Mouse (Mus musculus) intestine, postnatal 0 days (tissue): ENCODE results near the gene Krtap4-2. TPM values are rescaled to one million over a fixed set of nuclear protein-coding genes. Genes with fewer than 3 reads are reported as not detected.
"Not testable (repeated sequence)": the region's sequence is repeated elsewhere in the genome, so short reads cannot be mapped to it uniquely, and the experiment has no call there.

Experiments used
- ATAC-seq: fragments of 200-750 bp; cut with Nextera tagmentation; 2 replicates; pipeline ENCODE4 v1.8.0; 2017; ENCODE audit warnings: mild to moderate bottlenecking, moderate TSS enrichment, moderate library complexity
- H3K27ac ChIP-seq: fragments of 300-500 bp; sonication (generic); 2 replicates; pipeline ENCODE4 v1.5.1; 2014; ENCODE audit warnings: mild to moderate bottlenecking, low read depth, low read length, moderate library complexity
- H3K27me3 ChIP-seq: fragments of 300-500 bp; sonication (generic); replicated peaks from 2 replicates; pipeline ENCODE4 v1.6.1; 2014; ENCODE audit warnings: low read length, mixed read lengths; ENCODE audit not compliant: control insufficient read depth, insufficient read depth
- H3K36me3 ChIP-seq: fragments of 300-500 bp; sonication (generic); 2 replicates; pipeline ENCODE4 v1.6.1; 2014; ENCODE audit warnings: mild to moderate bottlenecking, moderate library complexity; ENCODE audit not compliant: control insufficient read depth, insufficient read depth
- H3K4me1 ChIP-seq: fragments of 300-500 bp; sonication (generic); replicated peaks from 2 replicates; pipeline ENCODE4 v1.6.1; 2014; ENCODE audit warnings: antibody characterized with exemption, low read length, mixed read lengths; ENCODE audit not compliant: control insufficient read depth, insufficient read depth
- H3K4me2 ChIP-seq: fragments of 300-500 bp; sonication (generic); replicated peaks from 2 replicates; pipeline ENCODE4 v1.6.1; 2014; ENCODE audit warnings: low read depth, mild to moderate bottlenecking, moderate library complexity
- H3K4me3 ChIP-seq: fragments of 300-500 bp; sonication (generic); 2 replicates; pipeline ENCODE4 v1.5.1; 2014; ENCODE audit warnings: low read depth, low read length
- H3K9ac ChIP-seq: fragments of 300-500 bp; sonication (generic); 2 replicates; pipeline ENCODE4 v1.6.1; 2014; ENCODE audit warnings: mild to moderate bottlenecking, low read depth, low read length
- H3K9me3 ChIP-seq: fragments of 300-500 bp; sonication (generic); 2 replicates; pipeline ENCODE4 v1.6.1; 2016; ENCODE audit warnings: mixed run types; ENCODE audit not compliant: control insufficient read depth
- CTCF ChIP-seq: sonication (generic); IDR thresholded peaks from 2 replicates; pipeline ENCODE4 v1.5.1; 2016; ENCODE audit warnings: low read depth, mild to moderate bottlenecking, control low read depth, antibody characterized with exemption, moderate library complexity
- WGBS: fragments of 180-500 bp; shearing (Covaris S2); extraction: QIAGEN DNeasy Blood & Tissue Kit; methylation state at CpG from one replicate; pipeline ENCODE4 v1.1.7; 2014; 5-methylcytosine and 5-hydroxymethylcytosine counted together
- polyA plus RNA-seq: library from polyadenylated mRNA; unstranded; fragments of >200 nt; fragmentation: Nextera tagmentation; extraction: Ambion mirVana; gene quantifications from 2 replicates; pipeline ENCODE4 v1.2.1, GENCODE M21; 2015

Gene Krtap4-2
- polyA plus RNA-seq, 1 experiment from 2014 or later, result not detected

GRCm38 (mm10) chr11:99633293-99633692, 1.6 kb downstream of the Krtap4-2 start:
- no peak overlapping the region for H3K27ac ChIP-seq
- no peaks in the 10 kb centered on the region for H3K9me3 ChIP-seq
- no peak overlapping the region for H3K9ac ChIP-seq
- no peaks in the 10 kb centered on the region for H3K4me1 ChIP-seq
- 78% methylated on average over 2 of the region's 2 CpGs for WGBS
- TF ChIP-seq CTCF, result no peak
- no peak for ATAC-seq
- no peak overlapping the region for H3K4me3 ChIP-seq
- H3K36me3 ChIP-seq, result no peaks in the 10 kb centered on the region
- no peak overlapping the region for H3K4me2 ChIP-seq
- H3K27me3 ChIP-seq, result no peaks in the 10 kb centered on the region

DNA sequence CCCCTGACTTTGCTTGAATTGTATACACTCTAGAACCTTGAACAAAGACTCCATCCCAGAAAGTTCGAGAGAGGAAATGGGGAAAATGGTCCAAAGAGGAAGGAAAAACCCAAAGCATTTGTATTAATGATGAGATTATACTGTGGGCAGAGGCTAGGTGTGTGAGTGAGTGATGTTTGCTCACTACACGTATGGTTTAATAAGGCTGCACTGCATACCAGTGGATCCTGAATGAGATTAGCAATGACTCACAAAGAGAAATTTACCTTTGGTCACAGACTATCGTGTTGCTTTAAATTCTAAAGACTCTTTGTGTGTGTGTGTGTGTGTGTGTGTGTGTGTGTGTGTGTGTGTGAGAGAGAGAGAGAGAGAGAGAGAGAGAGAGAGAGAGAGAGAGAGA, 4.0 kb downstream of the Krtap4-2 start:
- H3K9me3 ChIP-seq, result no peaks in the 10 kb centered on the region
- H3K4me1 ChIP-seq, result no peaks in the 10 kb centered on the region
- no peak overlapping the region for H3K27ac ChIP-seq
- H3K36me3 ChIP-seq, result no peaks in the 10 kb centered on the region
- no peak for ATAC-seq
- 37% methylated on average over 3 of the region's 3 CpGs for WGBS
- H3K4me3 ChIP-seq, result no peak overlapping the region
- no peak overlapping the region for H3K9ac ChIP-seq
- no peaks in the 10 kb centered on the region for H3K27me3 ChIP-seq
- no peak overlapping the region for H3K4me2 ChIP-seq
- no peak for TF ChIP-seq CTCF

- Histone ChIP-seq H3K27ac (no peak within 1 kb of the TSS), H3K4me2 (no peak within 1 kb of the TSS), H3K9me3 (no peaks in the 10 kb centered on the region), H3K4me1 (no peaks in the 10 kb centered on the region), H3K9ac (no peak within 1 kb of the TSS), H3K4me3 (no peak within 1 kb of the TSS), H3K27me3 (no peaks in the 10 kb centered on the region), H3K36me3 (no peaks in the 10 kb centered on the region)
- TF ChIP-seq CTCF, result no peak
- no peak for ATAC-seq
- WGBS, result 81% methylated on average over 4 of the region's 4 CpGs
Measured at GRCm38 (mm10) chr11:99628138-99628537, 6.7 kb downstream of the Krtap4-2 start, which contains the start of gene Krtap4-1. Krtap4-1 (minus strand) TSS chr11:99628238.

DNA sequence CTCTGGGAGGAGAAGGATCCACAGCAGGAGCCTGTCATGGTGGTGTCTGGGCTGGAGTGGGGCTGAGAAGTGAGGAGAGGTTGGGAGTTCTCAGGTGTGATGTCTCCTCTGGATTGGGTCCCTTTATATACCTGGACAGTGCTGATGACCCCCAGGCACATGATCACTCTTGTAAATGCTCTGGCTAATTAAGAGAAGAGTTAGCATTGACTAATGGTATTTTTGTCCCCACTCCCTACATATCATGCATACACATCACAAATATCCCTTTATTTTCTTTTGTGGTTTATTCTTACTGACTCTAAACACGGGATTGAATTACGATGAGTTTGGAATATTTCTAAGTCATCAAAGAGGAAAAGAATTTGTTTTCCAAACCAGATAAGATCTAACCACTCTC, 14.5 kb downstream of the Krtap4-2 start, which contains the start of gene Gm11562:
Gene Gm11562, minus strand, starts transcription at position 101 of the 400 bp plus-strand sequence.
- Histone ChIP-seq H3K4me3 (no peak within 1 kb of the TSS), H3K27ac (no peak within 1 kb of the TSS), H3K27me3 (no peaks in the 10 kb centered on the region), H3K4me2 (no peak within 1 kb of the TSS), H3K36me3 (no peaks in the 10 kb centered on the region), H3K9ac (no peak within 1 kb of the TSS), H3K4me1 (no peaks in the 10 kb centered on the region), H3K9me3 (no peaks in the 10 kb centered on the region)
- no peak for TF ChIP-seq CTCF
- ATAC-seq, result no peak
- WGBS, result 81% methylated on average over 2 of the region's 2 CpGs

GRCm38 (mm10) chr11:99614796-99615363, 20.0 kb downstream of the Krtap4-2 start, which contains the start of gene Krtap2-4:
Krtap2-4 (minus strand) TSS chr11:99614846.
- Histone ChIP-seq H3K4me1 (no peaks in the 10 kb centered on the region), H3K9me3 (no peaks in the 10 kb centered on the region), H3K27ac (no peak within 1 kb of the TSS), H3K4me3 (no peak within 1 kb of the TSS), H3K4me2 (no peak within 1 kb of the TSS), H3K9ac (no peak within 1 kb of the TSS), H3K27me3 (no peaks in the 10 kb centered on the region), H3K36me3 (no peaks in the 10 kb centered on the region)
- 47% methylated on average over 3 of the region's 3 CpGs for WGBS
- no peak for TF ChIP-seq CTCF
- ATAC-seq, result peak; percentile 85

DNA sequence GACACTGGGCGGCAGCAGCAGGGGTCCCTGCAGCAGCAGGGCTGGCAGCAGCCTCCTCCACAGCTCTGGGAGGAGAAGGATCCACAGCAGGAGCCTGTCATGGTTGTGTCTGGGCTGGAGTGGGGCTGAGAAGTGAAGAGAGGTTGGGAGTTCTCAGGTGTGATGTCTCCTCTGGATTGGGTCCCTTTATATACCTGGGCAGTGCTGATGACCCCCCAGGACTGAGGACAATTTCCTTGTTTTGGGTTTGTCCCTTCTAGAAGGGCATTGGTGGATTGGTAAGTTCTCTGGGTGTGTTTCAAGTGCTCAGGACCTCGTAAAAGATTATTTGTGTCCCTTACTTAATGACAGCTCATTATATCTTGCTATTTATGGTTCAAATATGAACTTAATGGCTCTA, 24.8 kb downstream of the Krtap4-2 start, which contains the start of gene Gm11937:
Gene Gm11937, minus strand, starts transcription at position 101 of the 400 bp plus-strand sequence.
- not testable (repeated sequence) for H3K4me3 ChIP-seq, H3K4me1 ChIP-seq, H3K9me3 ChIP-seq, ATAC-seq, H3K4me2 ChIP-seq, H3K9ac ChIP-seq, H3K27me3 ChIP-seq, H3K27ac ChIP-seq, H3K36me3 ChIP-seq
- 39% methylated on average over 1 of the region's 2 CpGs for WGBS

GRCm38 (mm10) chr11:99609126-99609525, 25.8 kb downstream of the Krtap4-2 start:
- WGBS, result 71% methylated on average over 1 of the region's 1 CpGs
- H3K27me3 ChIP-seq, result no peaks in the 10 kb centered on the region
- H3K4me3 ChIP-seq, result no peak overlapping the region
- H3K27ac ChIP-seq, result no peak overlapping the region
- no peak overlapping the region for H3K9ac ChIP-seq
- H3K4me1 ChIP-seq, result no peaks in the 10 kb centered on the region
- no peak overlapping the region for H3K4me2 ChIP-seq
- no peak for ATAC-seq
- TF ChIP-seq CTCF, result no peak
- H3K9me3 ChIP-seq, result no peaks in the 10 kb centered on the region
- no peaks in the 10 kb centered on the region for H3K36me3 ChIP-seq

- H3K27me3 ChIP-seq, H3K4me3 ChIP-seq, H3K4me2 ChIP-seq, H3K9me3 ChIP-seq, ATAC-seq, H3K36me3 ChIP-seq, H3K4me1 ChIP-seq, H3K9ac ChIP-seq, H3K27ac ChIP-seq: not testable (repeated sequence)
- WGBS, result 46% methylated on average over 1 of the region's 1 CpGs
Measured at GRCm38 (mm10) chr11:99603208-99603607, 31.7 kb downstream of the Krtap4-2 start, which contains the start of gene Gm11938. Gm11938 (minus strand) TSS chr11:99603308.

- WGBS, result 84% methylated on average over 6 of the region's 6 CpGs
- ATAC-seq, H3K9me3 ChIP-seq: not testable (repeated sequence)
Measured at GRCm38 (mm10) chr11:99597742-99598141, 37.1 kb downstream of the Krtap4-2 start, which contains the start of gene Krtap9-3. Krtap9-3 (minus strand) TSS chr11:99598105.

More at GRCm38 (mm10) chr11:99597742-99598141, 37.1 kb downstream of the Krtap4-2 start, which contains the start of gene Krtap9-3:
- not testable (repeated sequence) for H3K9ac ChIP-seq, H3K4me2 ChIP-seq, H3K27ac ChIP-seq, H3K4me3 ChIP-seq, H3K36me3 ChIP-seq, H3K27me3 ChIP-seq, H3K4me1 ChIP-seq
